Mouse (Mus musculus) urinary bladder, postnatal 10 days (tissue): ENCODE results near the gene Sin3a.

Experiments
- DNase-seq: peaks from one replicate; pipeline ENCODE4 v3.0.0; 2022; ENCODE audit warnings: low spot score

The Sin3a gene

DNA sequence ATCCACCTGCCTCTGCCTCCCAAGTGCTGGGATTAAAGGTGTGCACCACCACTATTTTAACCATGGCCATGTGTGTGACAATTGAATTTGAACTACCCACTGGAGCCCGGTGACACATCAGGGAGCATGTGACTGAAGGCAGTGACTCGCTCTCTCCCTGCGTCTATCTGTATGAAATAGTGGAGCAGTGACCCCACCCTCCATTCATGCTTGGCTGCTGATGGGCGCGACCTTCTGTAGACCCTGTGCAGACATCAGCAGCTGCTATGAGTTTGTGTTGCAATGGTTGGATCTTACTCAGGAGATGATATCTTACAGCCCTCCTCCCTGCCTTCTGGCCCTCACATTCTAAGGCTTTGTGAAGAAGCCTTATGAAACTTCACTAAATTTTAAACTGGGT is 96.6 kb downstream of the Sin3a start:
- no peak for DNase-seq
